Mouse (Mus musculus) heart, embryonic 10.5 days (tissue): Measurements from ENCODE around the gene Gpr63. TPM values are rescaled to one million over a fixed set of nuclear protein-coding genes. Genes with fewer than 3 reads are reported as not detected.
"Not testable (repeated sequence)": the region's sequence is repeated elsewhere in the genome, so short reads cannot be mapped to it uniquely, and the experiment has no call there.

ENCODE experiments used
- DNase-seq: peaks from one replicate; pipeline ENCODE4 v3.0.0-alpha.2; 2017; ENCODE audit warnings: low spot score
- H3K27ac ChIP-seq: fragments of 300-500 bp; sonication (generic); 2 replicates; pipeline ENCODE4 v1.5.1; 2016; ENCODE audit warnings: mild to moderate bottlenecking
- H3K27me3 ChIP-seq: fragments of 300-500 bp; sonication (generic); 2 replicates; pipeline ENCODE4 v1.6.1; 2016; ENCODE audit warnings: mild to moderate bottlenecking; ENCODE audit not compliant: poor library complexity, insufficient read depth, severe bottlenecking
- H3K36me3 ChIP-seq: fragments of 300-500 bp; sonication (generic); 2 replicates; pipeline ENCODE4 v1.6.1; 2016; ENCODE audit warnings: mild to moderate bottlenecking, moderate library complexity
- H3K4me1 ChIP-seq: fragments of 300-500 bp; sonication (generic); 2 replicates; pipeline ENCODE4 v1.6.1; 2016; ENCODE audit warnings: mild to moderate bottlenecking
- H3K4me3 ChIP-seq: fragments of 300-500 bp; sonication (generic); 2 replicates; pipeline ENCODE4 v1.5.1; 2016; ENCODE audit warnings: mild to moderate bottlenecking, moderate library complexity
- H3K9me3 ChIP-seq: fragments of 300-500 bp; sonication (generic); 2 replicates; pipeline ENCODE4 v1.6.1; 2016; ENCODE audit warnings: mild to moderate bottlenecking, moderate library complexity
- WGBS: fragments of 180-500 bp; shearing (Covaris S2); methylation state at CpG from one replicate; pipeline ENCODE4 v1.1.7; 2016; 5-methylcytosine and 5-hydroxymethylcytosine counted together
- polyA plus RNA-seq: library from polyadenylated mRNA; unstranded; fragments of >200 nt; fragmentation: Nextera tagmentation; extraction: Ambion mirVana; gene quantifications from 2 replicates; pipeline ENCODE4 v1.2.1, GENCODE M21; 2016

The Gpr63 gene
- polyA plus RNA-seq, 1 experiment from 2014 or later: 0.87 TPM

DNA sequence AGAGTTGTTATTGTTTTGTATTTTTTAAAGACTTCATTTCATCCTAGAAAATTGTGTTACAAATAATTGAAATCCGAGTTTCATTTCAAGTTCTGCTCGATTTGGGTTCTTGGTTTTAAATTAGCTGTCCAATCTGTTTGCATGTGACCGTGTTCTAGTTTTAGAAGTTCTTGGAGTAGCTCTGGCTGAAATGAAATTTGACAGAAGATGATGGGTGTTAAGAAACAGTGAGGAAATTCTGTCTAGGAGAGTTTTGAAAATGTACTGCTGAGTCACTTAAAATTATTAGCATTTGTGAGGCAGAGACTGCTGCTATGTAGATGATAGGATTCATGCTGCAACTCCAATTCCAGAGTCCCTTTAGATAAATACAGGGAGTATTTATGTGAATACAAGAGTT is 46.5 kb downstream of the Gpr63 start:
- Histone ChIP-seq H3K4me3 (no peak overlapping the region), H3K27me3 (no peaks in the 10 kb centered on the region), H3K9me3 (no peaks in the 10 kb centered on the region), H3K36me3 (peaks cover 6% of the 10 kb centered on the region; the same call in 1 of the 2 replicates), H3K4me1 (no peaks in the 10 kb centered on the region), H3K27ac (no peak overlapping the region)
- no peak for DNase-seq
- 85% methylated on average over 3 of the region's 3 CpGs for WGBS

DNA sequence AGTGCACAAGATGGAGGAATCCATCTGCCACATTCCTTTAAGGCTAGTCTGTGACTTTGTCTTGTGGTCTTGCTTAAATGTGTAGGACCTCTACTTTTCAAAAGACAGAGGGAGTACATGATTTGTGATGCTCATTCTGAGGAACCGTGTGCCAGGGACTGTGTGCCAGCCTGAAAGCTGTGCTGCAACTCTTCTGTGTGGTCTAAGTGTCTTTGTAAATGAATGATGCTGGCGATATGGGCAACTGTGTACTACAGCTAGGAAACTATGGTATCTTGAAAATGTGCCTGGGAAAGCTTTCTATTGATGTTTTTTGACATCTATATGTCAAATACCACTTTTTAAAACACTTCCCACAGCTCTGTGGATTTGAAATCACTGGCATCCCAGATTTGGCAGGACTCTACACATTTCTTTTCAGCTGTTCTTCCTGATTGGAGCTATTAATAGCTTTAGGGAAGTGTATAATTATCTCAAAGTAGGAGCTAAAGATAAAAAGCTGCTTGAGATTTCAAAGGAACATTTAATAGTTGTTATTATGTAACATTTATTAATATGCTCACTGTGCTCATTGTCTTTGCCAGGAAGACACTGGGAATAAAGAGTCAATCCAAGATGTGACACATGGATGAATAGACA is 48.9 kb downstream of the Gpr63 start:
- Histone ChIP-seq H3K4me3 (no peak overlapping the region), H3K4me1 (no peaks in the 10 kb centered on the region), H3K27me3 (no peaks in the 10 kb centered on the region), H3K36me3 (no peaks in the 10 kb centered on the region), H3K9me3 (no peaks in the 10 kb centered on the region), H3K27ac (no peak overlapping the region)
- DNase-seq: no peak
- WGBS: 80% methylated on average over 2 of the region's 2 CpGs

DNA sequence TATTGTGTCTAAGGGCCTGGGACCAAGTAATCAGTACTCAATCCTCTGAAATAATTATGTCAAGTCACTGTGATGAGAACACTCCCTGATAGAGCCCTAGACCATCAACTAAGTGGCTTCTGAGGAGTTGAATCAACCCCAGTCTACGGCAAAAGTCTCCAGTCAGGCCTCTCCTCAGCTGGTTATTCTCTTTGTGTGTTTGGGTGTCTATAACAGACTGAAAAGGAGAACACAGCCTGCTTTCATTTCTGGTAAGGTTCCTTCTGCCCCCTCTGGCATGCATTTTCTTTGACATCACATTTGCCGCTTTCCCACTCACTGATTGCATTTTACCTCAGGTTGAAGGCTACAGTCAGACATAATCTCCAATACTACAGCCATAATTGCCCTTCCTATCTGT is 62.0 kb downstream of the Gpr63 start:
- no peak for DNase-seq
- Histone ChIP-seq H3K4me1 (no peaks in the 10 kb centered on the region), H3K27me3 (no peaks in the 10 kb centered on the region), H3K4me3 (no peak overlapping the region), H3K27ac (no peak overlapping the region), H3K9me3 (no peaks in the 10 kb centered on the region; the same call in 1 of the 2 replicates), H3K36me3 (no peaks in the 10 kb centered on the region)
- 91% methylated on average over 2 of the region's 2 CpGs for WGBS

DNA sequence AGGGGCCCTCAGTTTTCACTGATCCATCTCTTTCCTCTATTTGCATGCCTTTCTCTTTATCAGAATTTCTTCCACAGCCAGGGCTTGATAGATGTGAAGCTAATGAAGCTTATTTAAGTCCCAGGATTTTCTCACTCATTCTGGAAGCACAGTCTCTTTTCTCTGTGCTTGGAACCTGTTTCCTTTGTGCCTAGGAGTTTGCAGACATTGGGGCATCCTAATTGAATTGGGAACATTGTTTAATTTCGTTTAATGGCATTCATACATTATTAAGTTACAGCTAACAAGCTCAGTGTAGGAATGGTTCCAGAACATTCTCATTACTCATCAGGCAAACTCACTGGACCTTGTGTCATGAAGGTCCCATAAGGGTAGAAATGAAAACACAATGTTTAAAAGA is 62.5 kb downstream of the Gpr63 start:
- Histone ChIP-seq H3K27me3 (no peaks in the 10 kb centered on the region), H3K36me3 (no peaks in the 10 kb centered on the region), H3K4me3 (no peak overlapping the region), H3K9me3 (no peaks in the 10 kb centered on the region; the same call in 1 of the 2 replicates), H3K4me1 (no peaks in the 10 kb centered on the region), H3K27ac (no peak overlapping the region)
- no peak for DNase-seq
- WGBS: 66% methylated on average over 1 of the region's 1 CpGs

DNA sequence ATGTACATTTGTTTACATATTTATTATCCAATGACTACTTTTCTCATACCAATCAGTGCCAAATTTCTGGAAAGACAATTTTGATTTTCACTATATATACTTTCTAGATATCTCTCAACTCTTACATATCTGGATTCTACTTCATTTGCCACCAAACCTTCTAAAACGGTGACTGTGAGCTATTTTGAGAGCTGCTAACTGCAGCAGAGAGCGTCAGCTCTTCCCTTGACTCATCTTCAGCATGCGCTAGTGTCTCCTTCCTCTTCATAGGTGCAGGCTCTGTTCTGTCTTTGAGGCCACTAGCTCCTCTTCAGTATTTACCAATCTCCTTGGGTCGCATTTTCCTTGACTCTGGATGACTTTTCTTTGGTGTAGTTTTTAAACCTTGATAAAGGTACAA is 63.7 kb downstream of the Gpr63 start:
- no peaks in the 10 kb centered on the region for H3K4me1 ChIP-seq
- 69% methylated on average over 4 of the region's 4 CpGs for WGBS
- DNase-seq: no peak
- H3K4me3 ChIP-seq: no peak overlapping the region
- H3K9me3 ChIP-seq: no peaks in the 10 kb centered on the region; the same call in 1 of the 2 replicates
- H3K27me3 ChIP-seq: no peaks in the 10 kb centered on the region
- H3K36me3 ChIP-seq: no peaks in the 10 kb centered on the region
- no peak overlapping the region for H3K27ac ChIP-seq

DNA sequence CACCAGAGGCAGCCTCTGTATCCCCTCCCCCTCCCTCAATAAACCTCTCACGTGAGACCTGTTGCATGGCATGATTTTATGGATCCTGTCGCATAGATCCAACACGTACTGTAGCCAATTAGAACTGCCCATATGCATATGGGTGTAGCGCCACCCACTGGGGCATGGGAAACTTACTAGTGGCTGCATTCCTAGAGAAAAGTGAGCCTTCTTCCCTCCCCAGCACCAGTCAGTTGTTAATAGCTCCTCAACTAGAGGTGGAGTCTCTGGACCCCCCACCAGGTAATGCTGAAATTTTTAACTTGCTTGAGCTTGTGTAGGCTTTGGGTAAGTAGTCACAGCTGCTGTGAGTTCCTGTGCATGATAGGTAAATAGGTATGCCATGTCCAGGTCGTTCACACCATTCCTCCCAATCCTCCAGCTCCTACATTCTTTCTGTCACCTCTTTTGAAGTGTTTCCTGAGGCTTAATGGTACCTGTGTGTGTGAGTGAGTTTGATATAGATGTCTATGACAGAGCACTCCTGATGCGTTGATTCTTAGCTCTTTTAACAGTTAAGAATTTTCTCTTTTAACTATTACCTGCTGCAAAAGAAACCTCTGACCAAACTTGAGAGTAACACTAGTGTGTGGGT is 69.1 kb downstream of the Gpr63 start:
- no peaks in the 10 kb centered on the region for H3K4me1 ChIP-seq
- H3K27me3 ChIP-seq: no peaks in the 10 kb centered on the region
- 22% methylated on average over 6 of the region's 6 CpGs for WGBS
- H3K4me3 ChIP-seq: no peak overlapping the region
- no peaks in the 10 kb centered on the region; the same call in 1 of the 2 replicates for H3K9me3 ChIP-seq
- no peaks in the 10 kb centered on the region for H3K36me3 ChIP-seq
- no peak overlapping the region for H3K27ac ChIP-seq
- DNase-seq: no peak

DNA sequence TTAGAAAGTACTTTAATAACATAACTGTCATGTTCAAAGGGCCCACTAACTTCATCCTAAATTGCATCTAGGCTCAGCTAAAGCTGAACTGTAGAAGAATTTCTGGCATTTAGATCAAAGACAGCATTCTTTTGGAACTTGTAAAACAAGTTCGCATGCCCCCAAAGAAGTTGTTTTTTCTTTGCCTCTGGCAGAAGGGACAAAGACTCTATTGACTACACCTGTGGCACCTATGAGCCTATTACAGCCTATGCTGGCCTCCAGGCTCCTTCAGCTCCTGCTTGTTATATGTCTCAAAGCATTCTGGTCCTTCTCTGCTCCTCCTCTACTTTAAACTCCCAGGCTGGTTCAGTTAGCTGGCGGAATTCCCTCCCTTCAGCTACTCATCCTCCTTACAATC is 69.6 kb downstream of the Gpr63 start:
- H3K27me3 ChIP-seq: no peaks in the 10 kb centered on the region
- DNase-seq: no peak
- WGBS: 63% methylated on average over 2 of the region's 2 CpGs
- H3K4me1 ChIP-seq: no peaks in the 10 kb centered on the region
- H3K9me3 ChIP-seq: no peaks in the 10 kb centered on the region; the same call in 1 of the 2 replicates
- no peak overlapping the region for H3K4me3 ChIP-seq
- H3K27ac ChIP-seq: no peak overlapping the region
- H3K36me3 ChIP-seq: no peaks in the 10 kb centered on the region

DNA sequence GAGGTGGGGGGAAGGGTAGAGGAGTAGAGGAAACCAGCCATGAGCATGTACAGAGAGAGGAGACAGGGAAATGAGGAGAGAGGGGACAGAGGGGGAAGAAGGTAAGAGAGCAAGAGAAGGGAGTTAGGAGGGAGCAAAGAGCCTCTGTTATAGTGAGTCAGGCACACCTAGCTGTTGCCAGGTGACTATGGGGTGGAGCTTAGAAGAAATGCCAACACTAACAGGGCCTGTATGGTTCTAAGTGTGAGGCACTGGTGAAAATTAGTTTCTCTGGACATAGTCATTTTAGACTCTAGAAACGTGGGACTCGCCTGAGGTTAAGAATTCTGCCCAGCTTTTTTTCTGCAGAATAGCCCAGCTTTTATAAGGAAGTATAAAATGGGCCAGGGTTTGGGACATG is 71.1 kb downstream of the Gpr63 start:
- no peak overlapping the region for H3K4me3 ChIP-seq
- DNase-seq: no peak
- H3K4me1 ChIP-seq: no peaks in the 10 kb centered on the region
- WGBS: 61% methylated on average over 2 of the region's 2 CpGs
- H3K36me3 ChIP-seq: no peaks in the 10 kb centered on the region
- H3K27me3 ChIP-seq: no peaks in the 10 kb centered on the region
- no peaks in the 10 kb centered on the region; the same call in 1 of the 2 replicates for H3K9me3 ChIP-seq
- H3K27ac ChIP-seq: no peak overlapping the region

DNA sequence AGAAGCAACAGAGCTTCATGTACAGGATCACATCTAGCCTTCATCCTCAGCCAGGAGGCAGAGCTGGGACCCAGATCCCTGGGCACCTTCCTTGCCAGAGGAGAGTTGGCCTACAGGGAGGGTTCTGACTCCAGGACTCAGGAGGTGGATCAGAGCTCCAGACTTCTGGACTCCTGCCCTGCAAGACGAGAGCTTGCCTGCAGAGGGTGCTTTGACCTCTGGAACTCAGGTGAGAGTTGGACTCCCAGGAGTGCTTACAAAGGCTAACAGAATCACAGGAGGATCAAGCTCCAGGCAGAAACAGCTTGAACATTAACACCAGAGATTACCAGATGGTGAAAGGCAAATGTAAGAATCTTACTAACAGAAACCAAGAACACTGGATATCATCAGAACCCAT is 89.3 kb downstream of the Gpr63 start:
- 46% methylated on average over 1 of the region's 1 CpGs for WGBS
- H3K36me3 ChIP-seq, DNase-seq, H3K27me3 ChIP-seq, H3K4me1 ChIP-seq, H3K4me3 ChIP-seq, H3K9me3 ChIP-seq, H3K27ac ChIP-seq: not testable (repeated sequence)

Other genes with a start within 250 kb of the Gpr63 start
- 1.8 and 2.4 TPM in 2 replicates for gene Klhl32, start 115.3 kb upstream of the Gpr63 start, polyA plus RNA-seq
- gene Ndufaf4, start 68.3 kb upstream of the Gpr63 start, polyA plus RNA-seq: 68.6 and 76.5 TPM in 2 replicates